Mouse (Mus musculus) lung, postnatal 0 days (tissue): ENCODE results near the gene Slx4ip.

Experiments used
- CTCF ChIP-seq: IDR thresholded peaks from 2 replicates; pipeline ENCODE4 v1.5.1; 2016; ENCODE audit warnings: antibody characterized with exemption, mild to moderate bottlenecking
- EP300 ChIP-seq: IDR thresholded peaks from 2 replicates; pipeline ENCODE4 v1.6.1; 2016; ENCODE audit warnings: antibody characterized with exemption, mild to moderate bottlenecking, control low read depth

- no peak for TF ChIP-seq CTCF
- no peak for TF ChIP-seq EP300
Observed at GRCm38 (mm10) chr2:137079721-137080320, 188.8 kb downstream of the Slx4ip start.
